ENCODE assay signal across 8 mouse cellular contexts in genomic region chr7:98778929-98779328, GRCm38 (mm10). TPM values are rescaled to one million over a fixed set of nuclear protein-coding genes. Genes with fewer than 3 reads are reported as not detected.
DNase-seq lines count a peak whose midpoint lies in the region; ATAC-seq and TF ChIP-seq lines count a peak whose summit lies in the region.
"Had no signal": no experiment of that assay in that cellular context is flagged by ENCODE, and none has a peak within 500 bp of the region (broad histone marks: within the 10 kb centered on the region; RNA-seq: fewer than 3 reads in every experiment).

No protein-coding gene starts in this region.

- no peaks in the 10 kb centered on the region for H3K36me3 ChIP-seq in hindbrain, embryonic 13.5 days
- no peaks in the 10 kb centered on the region for H3K36me3 ChIP-seq in spleen, adult 2 months (ENCODE audit: control insufficient read depth, insufficient read depth, low read length)
- H3K36me3 ChIP-seq: limb, embryonic 15.5 days had no signal

- H3K4me2 ChIP-seq in hindbrain, embryonic 13.5 days, result no peak overlapping the region
- H3K4me2 ChIP-seq: limb, embryonic 15.5 days had no signal

- peak; percentile 80 for DNase-seq in NIH3T3 (ENCODE audit: low read depth)
- DNase-seq in c-Kit-positive CD71-positive TER-119-negative erythroid progenitor cells, embryonic 14.5 days (ENCODE audit: low read depth), result peak; percentile 17
- peak; percentile 39 to 56 for DNase-seq in frontal cortex, postnatal 25 days (ENCODE audit: low spot score in 2 of 2)
- DNase-seq in layer of hippocampus, postnatal 25 days (ENCODE audit: extremely low spot score in 1 of 2, low spot score in 1 of 2), result peak; percentile 55 to 83
- DNase-seq in spleen, adult 2 months (ENCODE audit: low read depth in 1 of 2, low spot score in 2 of 2), result peak; percentile 12 to 54

- no peaks in the 10 kb centered on the region for H3K9me3 ChIP-seq in hindbrain, embryonic 13.5 days
- H3K9me3 ChIP-seq: limb, embryonic 15.5 days had no signal

- TF ChIP-seq CTCF in spleen, adult 2 months (IDR thresholded peaks at IDR 0.05; ENCODE audit: extremely low read depth, insufficient read depth, insufficient read length, insufficient replicate concordance), result peak; percentile 83; the same call in 1 of the 2 replicates

- no peak for TF ChIP-seq POLR2A in spleen, adult 2 months (IDR thresholded peaks at IDR 0.05; ENCODE audit: low read depth, low read length)

- ATAC-seq in hindbrain, embryonic 13.5 days (ENCODE audit: low FRiP score), result peak; percentile 34; the same call in 1 of the 2 replicates
- peak; percentile 82 for ATAC-seq in megakaryocyte, adult 5-6 weeks (ENCODE audit: poor library complexity, severe bottlenecking)

- no peaks in the 10 kb centered on the region for H3K27me3 ChIP-seq in hindbrain, embryonic 13.5 days
- no peaks in the 10 kb centered on the region for H3K27me3 ChIP-seq in spleen, adult 2 months (ENCODE audit: control insufficient read depth, insufficient read depth, low read length)
- H3K27me3 ChIP-seq: limb, embryonic 15.5 days had no signal

- no peak overlapping the region for H3K9ac ChIP-seq in hindbrain, embryonic 13.5 days
- H3K9ac ChIP-seq: limb, embryonic 15.5 days had no signal

- H3K27ac ChIP-seq in hindbrain, embryonic 13.5 days, result no peak overlapping the region
- no peak overlapping the region for H3K27ac ChIP-seq in spleen, adult 2 months (ENCODE audit: insufficient read depth, low read length)
- H3K27ac ChIP-seq: limb, embryonic 15.5 days had no signal

- WGBS in hindbrain, embryonic 13.5 days, result 25% methylated on average over 5 of the region's 5 CpGs
- 16% methylated on average over 5 of the region's 5 CpGs for WGBS in spleen, adult 2 months

- H3K4me3 ChIP-seq in hindbrain, embryonic 13.5 days, result no peak overlapping the region
- H3K4me3 ChIP-seq in spleen, adult 2 months (ENCODE audit: extremely low read depth, insufficient read depth, insufficient read length), result no peak overlapping the region
- H3K4me3 ChIP-seq: limb, embryonic 15.5 days had no signal

- peaks cover 8% of the 10 kb centered on the region for H3K4me1 ChIP-seq in hindbrain, embryonic 13.5 days (replicated peaks)
- no peaks in the 10 kb centered on the region for H3K4me1 ChIP-seq in spleen, adult 2 months (ENCODE audit: control insufficient read depth, insufficient read depth, insufficient read length)

RNA-seq across cellular contexts. Expression of gene Wnt11, which starts 56.0 kb away (rescaled TPM):
- polyA plus RNA-seq in hindbrain, embryonic 13.5 days (2015; fragmentation: Nextera tagmentation; extraction: Ambion mirVana), result 2.0 and 2.3 TPM in 2 replicates
- 1 to 10 TPM; 1.7 to 2.2 TPM for total RNA-seq in layer of hippocampus, postnatal 25 days (2021)
- total RNA-seq in megakaryocyte, adult 5-6 weeks (2015), result 0.05 TPM in 1 of 2 replicates, not detected in the other
- total RNA-seq in megakaryocyte, adult 5-6 weeks (2017), result 0.15 TPM in 1 of 2 replicates, not detected in the other
- 4.9 and 11.5 TPM in 2 replicates for polyA plus RNA-seq in spleen, adult 2 months (2012; rRNA removed)

Comparison
In these comparisons a context has a peak if more than half of its experiments do, and no peak if none do; other contexts are left out.
1. DNase-seq: peak in every context shown above with its lines; median percentile 80 in NIH3T3; 69 in layer of hippocampus, postnatal 25 days; 48 in frontal cortex, postnatal 25 days; 33 in spleen, adult 2 months; 17 in c-Kit-positive CD71-positive TER-119-negative erythroid progenitor cells, embryonic 14.5 days.